Mouse (Mus musculus): ENCODE measurements around the gene Klhdc9. TPM values are rescaled to one million over a fixed set of nuclear protein-coding genes. Genes with fewer than 3 reads are reported as not detected.

The Klhdc9 gene
- 0.69 and 1.6 TPM in 2 replicates for polyA plus RNA-seq (2012; rRNA removed; ENCODE audit: low replicate concordance)

DNA sequence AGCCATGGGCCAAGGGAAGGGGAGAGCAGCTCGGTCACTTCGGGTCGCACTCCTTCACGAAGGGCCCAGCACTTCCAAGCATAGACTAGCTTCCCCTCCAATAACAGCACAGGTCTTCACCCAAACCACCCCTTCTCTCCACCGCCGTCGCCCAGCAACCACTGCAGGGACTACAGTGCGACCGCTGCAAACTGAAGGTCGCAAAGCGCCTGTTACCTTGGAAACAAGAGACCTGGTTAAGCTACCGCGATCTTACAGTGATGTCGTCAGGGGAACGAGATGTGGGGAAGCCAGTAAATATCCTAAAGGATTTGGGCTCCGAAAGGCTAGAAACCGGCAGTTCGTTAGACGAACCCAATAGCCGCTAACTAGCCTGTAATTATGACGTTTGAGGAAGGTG, at the start of gene Klhdc9:
Klhdc9 (minus strand) TSS at position 143 of the 400 bp plus-strand sequence.

GRCm38 (mm10) chr1:171388376-171389102, 27.9 kb upstream of the Klhdc9 start, which contains the start of gene Arhgap30:
Arhgap30 (plus strand) TSS chr1:171388954.

GRCm38 (mm10) chr1:171369845-171370556, 9.4 kb upstream of the Klhdc9 start, which contains the start of gene Nectin4:
Nectin4 (plus strand) TSS chr1:171370099.

DNA sequence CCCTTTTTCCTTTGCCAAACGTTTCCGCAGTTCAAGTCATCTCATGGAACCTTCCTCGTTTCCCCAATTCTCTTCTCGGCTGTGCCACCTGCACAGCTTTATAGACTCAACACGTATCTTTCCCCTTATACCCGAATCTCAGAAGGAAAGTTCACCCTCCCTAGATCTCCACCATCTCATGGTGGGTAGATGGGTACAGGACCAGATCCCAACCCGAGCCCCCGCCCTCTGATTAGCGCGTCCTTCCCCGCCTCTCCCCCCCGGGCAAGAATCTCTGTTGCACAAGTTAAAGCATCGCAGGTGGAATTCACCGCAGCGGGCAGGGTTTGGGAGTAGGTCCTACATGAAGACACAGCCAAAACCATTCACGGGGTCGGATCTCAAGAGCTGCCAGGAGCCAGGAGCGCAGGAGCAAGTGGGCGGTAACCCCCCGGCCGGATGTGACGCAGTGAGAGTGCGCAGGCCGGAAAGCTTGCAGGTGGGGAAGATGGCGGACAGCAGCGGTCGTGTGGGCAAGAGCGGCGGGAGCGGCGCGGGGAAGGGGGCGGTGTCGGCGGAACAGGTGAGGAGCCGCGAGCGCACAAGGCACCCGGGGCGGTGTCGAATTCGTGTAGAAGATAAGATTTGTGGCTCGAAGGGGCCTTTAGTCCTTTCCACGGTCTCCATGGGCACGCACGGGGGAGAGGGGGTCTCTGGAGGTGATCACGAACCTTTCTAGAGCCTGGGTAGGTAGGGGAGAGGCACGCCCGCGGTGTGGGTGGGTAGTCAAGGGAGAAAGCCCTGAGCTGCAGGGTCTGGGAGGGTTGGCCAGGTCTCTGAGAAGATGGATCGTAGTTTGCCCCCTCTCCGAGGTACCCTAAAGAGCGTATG, 15.1 kb downstream of the Klhdc9 start, which contains the start of the genes Nit1 and Pfdn2:
Nit1 (minus strand) TSS at position 422 of the 870 bp plus-strand sequence.
Pfdn2 (plus strand) TSS at position 446 of the 870 bp plus-strand sequence.

GRCm38 (mm10) chr1:171328839-171329432, 31.7 kb downstream of the Klhdc9 start, which contains the start of gene Dedd:
Dedd (plus strand) TSS chr1:171329145.

Other genes with a start within 250 kb of the Klhdc9 start
- gene Cfap126, start 246.9 kb downstream of the Klhdc9 start, polyA plus RNA-seq (2012; rRNA removed; ENCODE audit: low replicate concordance): 6.9 and 8.9 TPM in 2 replicates
- gene Sdhc, start 210.2 kb downstream of the Klhdc9 start, polyA plus RNA-seq (2012; rRNA removed; ENCODE audit: low replicate concordance): 312 and 379 TPM in 2 replicates
- gene Mpz, start 210.1 kb downstream of the Klhdc9 start, polyA plus RNA-seq (2012; rRNA removed; ENCODE audit: low replicate concordance): 5.5 and 11.1 TPM in 2 replicates
- 5.6 and 108 TPM in 2 replicates for gene Pcp4l1, start 164.5 kb downstream of the Klhdc9 start, polyA plus RNA-seq (2012; rRNA removed; ENCODE audit: low replicate concordance)
- 0.04 and 0.05 TPM in 2 replicates for gene Nr1i3, start 146.8 kb downstream of the Klhdc9 start, polyA plus RNA-seq (2012; rRNA removed; ENCODE audit: low replicate concordance)
- gene Tomm40l, start 138.3 kb downstream of the Klhdc9 start, polyA plus RNA-seq (2012; rRNA removed; ENCODE audit: low replicate concordance): 44.5 and 52.7 TPM in 2 replicates
- gene Apoa2, start 135.7 kb downstream of the Klhdc9 start, polyA plus RNA-seq (2012; rRNA removed; ENCODE audit: low replicate concordance): 2.0 and 6.4 TPM in 2 replicates
- gene Fcer1g, start 126.4 kb downstream of the Klhdc9 start, polyA plus RNA-seq (2012; rRNA removed; ENCODE audit: low replicate concordance): 88.4 and 215 TPM in 2 replicates
- 3.4 and 17.1 TPM in 2 replicates for gene Adamts4, start 110.4 kb downstream of the Klhdc9 start, polyA plus RNA-seq (2012; rRNA removed; ENCODE audit: low replicate concordance)
- gene Ndufs2, start 109.4 kb downstream of the Klhdc9 start, polyA plus RNA-seq (2012; rRNA removed; ENCODE audit: low replicate concordance): 200 and 214 TPM in 2 replicates
- 35.7 and 84.0 TPM in 2 replicates for gene B4galt3, start 90.5 kb downstream of the Klhdc9 start, polyA plus RNA-seq (2012; rRNA removed; ENCODE audit: low replicate concordance)
- gene Ppox, start 79.6 kb downstream of the Klhdc9 start, polyA plus RNA-seq (2012; rRNA removed; ENCODE audit: low replicate concordance): 62.6 and 104 TPM in 2 replicates
- 37.7 and 84.4 TPM in 2 replicates for gene Usp21, start 72.8 kb downstream of the Klhdc9 start, polyA plus RNA-seq (2012; rRNA removed; ENCODE audit: low replicate concordance)
- 36.2 and 46.1 TPM in 2 replicates for gene Ufc1, start 65.8 kb downstream of the Klhdc9 start, polyA plus RNA-seq (2012; rRNA removed; ENCODE audit: low replicate concordance)
- 42.6 and 67.2 TPM in 2 replicates for gene Dedd, start 31.7 kb downstream of the Klhdc9 start, polyA plus RNA-seq (2012; rRNA removed; ENCODE audit: low replicate concordance)
- 54.6 and 76.1 TPM in 2 replicates for gene Nit1, start 15.2 kb downstream of the Klhdc9 start, polyA plus RNA-seq (2012; rRNA removed; ENCODE audit: low replicate concordance)
- 18.1 and 21.6 TPM in 2 replicates for gene Pfdn2, start 15.1 kb downstream of the Klhdc9 start, polyA plus RNA-seq (2012; rRNA removed; ENCODE audit: low replicate concordance)
- 0.75 and 5.6 TPM in 2 replicates for gene Nectin4, start 9.3 kb upstream of the Klhdc9 start, polyA plus RNA-seq (2012; rRNA removed; ENCODE audit: low replicate concordance)
- 6.3 and 10.3 TPM in 2 replicates for gene Arhgap30, start 28.2 kb upstream of the Klhdc9 start, polyA plus RNA-seq (2012; rRNA removed; ENCODE audit: low replicate concordance)
- gene Usf1, start 50.5 kb upstream of the Klhdc9 start, polyA plus RNA-seq (2012; rRNA removed; ENCODE audit: low replicate concordance): 70.6 and 125 TPM in 2 replicates
- gene Tstd1, start 58.1 kb upstream of the Klhdc9 start, polyA plus RNA-seq (2012; rRNA removed; ENCODE audit: low replicate concordance): 1.4 and 2.1 TPM in 2 replicates
- gene F11r, start 76.7 kb upstream of the Klhdc9 start, polyA plus RNA-seq (2012; rRNA removed; ENCODE audit: low replicate concordance): 67.4 and 79.5 TPM in 2 replicates
- gene Alyref2, start 142.7 kb upstream of the Klhdc9 start, polyA plus RNA-seq (2012; rRNA removed; ENCODE audit: low replicate concordance): 2.8 and 6.5 TPM in 2 replicates
- gene Itln1, start 174.5 kb upstream of the Klhdc9 start, polyA plus RNA-seq (2012; rRNA removed; ENCODE audit: low replicate concordance): 0.30 TPM in 1 of 2 replicates, not detected in the other
- 0.40 and 1.7 TPM in 2 replicates for gene Cd244a, start 198.4 kb upstream of the Klhdc9 start, polyA plus RNA-seq (2012; rRNA removed; ENCODE audit: low replicate concordance)
- gene Ly9, start 246.6 kb upstream of the Klhdc9 start, polyA plus RNA-seq (2012; rRNA removed; ENCODE audit: low replicate concordance): 1.6 and 4.8 TPM in 2 replicates

Measured in subcutaneous adipose tissue, adult 2 months (tissue).